Mouse (Mus musculus) adrenal gland, adult 18-20 months (tissue): Measurements from ENCODE around the gene Ncam1. TPM values are rescaled to one million over a fixed set of nuclear protein-coding genes. Genes with fewer than 3 reads are reported as not detected.

Experiments
- DNase-seq, 2 experiments: peaks; one replicate each; pipeline ENCODE4 v3.0.0; 2021 to 2022; ENCODE audit warnings: low spot score in 2 of 2
- total RNA-seq, 2 experiments: library from RNA; stranded (reverse); gene quantifications; 1 replicate in 1 of 2; 2 replicates in 1 of 2; pipeline ENCODE4 v1.2.3; 2021

Ncam1 gene
- total RNA-seq, 2 experiments from 2014 or later = 52.1 to 54.9 TPM

GRCm38 (mm10) chr9:49623934-49624505 is 174.7 kb downstream of the Ncam1 start:
- DNase-seq = no peak

- DNase-seq = no peak
Observed at GRCm38 (mm10) chr9:49622928-49623676, 175.6 kb downstream of the Ncam1 start.

- no peak for DNase-seq
Observed at GRCm38 (mm10) chr9:49621691-49622090, 177.0 kb downstream of the Ncam1 start.

DNA sequence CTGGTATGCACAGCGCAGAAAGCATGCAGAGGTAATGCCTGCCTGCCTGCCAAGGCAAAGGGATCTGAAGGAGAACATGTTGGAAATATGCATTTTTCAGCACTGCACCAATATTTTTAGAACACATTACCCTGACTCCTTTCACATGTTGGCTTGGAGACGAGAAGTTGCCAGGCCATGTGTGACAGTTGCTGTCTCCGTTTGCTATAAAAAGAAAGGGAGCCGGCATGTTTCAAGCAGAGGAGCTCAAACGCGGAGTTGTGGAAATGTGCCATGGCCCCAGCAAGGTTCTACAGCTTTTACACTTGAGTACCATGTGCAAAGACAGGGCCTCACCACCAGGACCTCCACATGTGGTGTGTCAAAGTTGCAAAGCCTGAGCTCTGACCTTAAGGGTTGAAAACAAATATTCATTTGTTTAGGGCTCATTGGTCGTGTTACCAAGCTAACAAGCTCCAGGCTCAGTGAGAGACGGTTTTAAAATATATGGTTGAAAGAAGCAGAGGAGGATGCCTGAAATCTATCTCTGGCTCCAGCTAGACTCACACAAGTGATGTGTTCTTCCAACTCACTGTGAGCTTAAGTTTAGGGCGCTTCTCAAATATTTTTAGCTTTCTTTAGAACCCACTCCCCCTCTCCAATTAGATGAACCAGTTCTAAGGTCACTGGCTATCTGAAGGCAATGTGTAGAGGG is 179.9 kb downstream of the Ncam1 start:
- DNase-seq = no peak

DNA sequence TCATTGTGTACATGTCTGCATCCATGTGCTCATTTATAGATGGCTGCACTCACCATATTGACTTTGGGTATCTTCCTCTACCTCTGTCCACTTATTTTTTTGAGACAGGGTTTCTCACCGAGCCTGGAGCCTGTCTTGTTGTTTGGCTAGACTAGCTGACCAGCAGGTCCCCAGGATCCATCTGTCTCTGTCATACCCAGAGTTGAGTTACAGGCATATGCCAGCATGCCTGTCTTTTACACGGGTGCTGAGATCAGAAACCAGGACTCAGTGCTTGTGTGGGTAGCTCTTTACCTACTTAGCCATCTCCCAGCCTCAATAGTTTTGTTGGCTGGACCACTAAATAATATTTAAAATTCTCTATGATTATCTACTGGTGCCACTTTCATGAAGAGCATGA is 180.5 kb downstream of the Ncam1 start:
- DNase-seq = no peak

- peak; percentile 24 to 37 for DNase-seq
Observed at GRCm38 (mm10) chr9:49617216-49617615, 181.5 kb downstream of the Ncam1 start.

- no peak for DNase-seq
Observed at GRCm38 (mm10) chr9:49612387-49612786, 186.3 kb downstream of the Ncam1 start.

DNA sequence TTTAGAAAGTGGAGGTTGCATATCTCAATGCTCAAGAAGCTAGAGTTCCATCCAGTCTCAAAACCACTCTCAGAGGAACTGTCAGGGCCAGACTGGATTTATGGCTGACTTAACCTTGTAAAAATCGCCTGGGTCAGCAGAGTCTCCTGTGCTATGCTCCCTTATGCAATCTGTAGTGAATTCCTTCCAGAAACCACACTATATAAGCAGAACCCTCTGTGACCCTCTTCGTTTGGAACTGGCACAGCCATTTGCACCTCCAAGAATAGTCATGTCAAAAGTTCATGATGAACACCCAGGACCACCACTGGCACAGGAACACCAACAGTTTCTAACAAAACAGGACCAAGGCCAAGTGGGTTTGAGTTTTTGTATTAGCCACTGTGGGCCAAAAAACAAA is 190.5 kb downstream of the Ncam1 start:
- DNase-seq = no peak

DNA sequence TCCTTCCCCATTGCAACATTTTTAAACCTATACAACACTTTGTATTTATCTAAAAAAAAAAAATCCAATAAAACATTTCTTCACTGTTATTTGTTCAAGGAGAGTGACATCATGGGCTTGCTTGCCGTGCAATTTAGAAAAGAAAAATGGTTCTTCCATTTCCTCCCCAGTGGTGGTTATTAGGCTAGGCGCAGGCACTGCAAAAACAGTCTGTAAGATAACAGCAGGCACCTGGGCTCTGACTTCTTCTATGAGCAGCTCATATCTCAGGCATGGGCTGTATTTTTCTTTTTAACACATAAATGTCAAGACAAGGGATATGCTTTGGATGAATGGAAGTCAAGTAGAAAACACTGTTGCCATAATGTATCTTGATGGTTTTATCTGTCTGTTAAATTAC is 192.0 kb downstream of the Ncam1 start:
- DNase-seq = no peak

- no peak for DNase-seq
Observed at GRCm38 (mm10) chr9:49606317-49606716, 192.4 kb downstream of the Ncam1 start.

DNA sequence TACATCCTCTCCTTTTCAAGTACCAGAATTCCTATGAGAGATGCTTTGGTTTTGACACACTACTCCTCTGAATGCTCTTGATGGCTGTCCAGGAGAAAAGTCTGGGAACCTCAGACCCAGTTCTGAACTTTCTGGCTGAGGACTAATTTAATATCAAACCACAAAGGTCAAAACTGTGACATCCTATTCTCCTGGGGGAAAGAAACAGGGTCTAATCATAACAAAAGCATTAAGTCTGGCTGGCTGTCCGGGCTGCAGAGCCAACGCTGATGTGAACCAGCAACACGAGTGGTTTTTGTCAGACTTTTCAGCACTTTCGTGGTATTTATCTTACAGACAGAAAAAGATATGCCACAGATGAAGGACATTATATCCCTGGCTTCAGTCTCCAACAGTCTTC is 192.9 kb downstream of the Ncam1 start:
- DNase-seq = no peak

DNA sequence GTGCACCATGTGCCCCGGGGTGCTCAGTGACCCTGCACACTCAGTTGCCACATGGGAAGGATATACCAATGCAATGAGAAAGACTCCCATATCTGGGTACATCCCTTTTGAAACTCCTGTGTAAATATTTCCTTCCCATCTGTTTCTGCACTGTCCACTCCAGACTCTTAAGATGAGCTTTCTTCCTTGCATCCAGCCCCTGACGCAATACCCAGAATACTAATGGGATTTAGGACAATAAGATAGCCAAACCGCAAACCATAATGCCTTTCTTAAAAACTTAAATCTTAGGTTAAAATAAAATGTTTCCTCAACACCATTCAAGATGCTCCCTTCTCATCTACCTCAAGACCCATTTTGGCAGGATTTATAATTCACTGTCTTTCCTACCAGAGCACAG is 193.4 kb downstream of the Ncam1 start:
- no peak for DNase-seq

DNA sequence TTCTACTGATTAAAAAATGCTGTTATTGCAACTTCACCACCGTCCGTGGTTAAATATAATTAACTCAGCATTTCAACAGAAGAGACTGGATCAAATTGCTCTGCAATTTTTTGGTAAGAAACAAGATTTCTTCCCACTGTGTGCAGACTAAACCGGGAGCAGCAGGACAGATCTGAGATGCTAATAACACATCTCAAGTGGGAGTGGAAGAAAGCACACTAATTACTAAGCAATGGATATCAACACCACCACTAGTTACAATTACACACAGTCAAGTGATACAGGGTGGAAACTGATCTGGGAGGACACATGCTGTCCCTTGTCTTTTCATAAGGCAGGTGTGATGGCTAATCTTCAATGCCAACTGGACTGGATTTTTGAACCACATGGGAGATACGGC is 197.5 kb downstream of the Ncam1 start:
- no peak for DNase-seq

- no peak for DNase-seq
Observed at GRCm38 (mm10) chr9:49595635-49596348, 202.9 kb downstream of the Ncam1 start.

DNA sequence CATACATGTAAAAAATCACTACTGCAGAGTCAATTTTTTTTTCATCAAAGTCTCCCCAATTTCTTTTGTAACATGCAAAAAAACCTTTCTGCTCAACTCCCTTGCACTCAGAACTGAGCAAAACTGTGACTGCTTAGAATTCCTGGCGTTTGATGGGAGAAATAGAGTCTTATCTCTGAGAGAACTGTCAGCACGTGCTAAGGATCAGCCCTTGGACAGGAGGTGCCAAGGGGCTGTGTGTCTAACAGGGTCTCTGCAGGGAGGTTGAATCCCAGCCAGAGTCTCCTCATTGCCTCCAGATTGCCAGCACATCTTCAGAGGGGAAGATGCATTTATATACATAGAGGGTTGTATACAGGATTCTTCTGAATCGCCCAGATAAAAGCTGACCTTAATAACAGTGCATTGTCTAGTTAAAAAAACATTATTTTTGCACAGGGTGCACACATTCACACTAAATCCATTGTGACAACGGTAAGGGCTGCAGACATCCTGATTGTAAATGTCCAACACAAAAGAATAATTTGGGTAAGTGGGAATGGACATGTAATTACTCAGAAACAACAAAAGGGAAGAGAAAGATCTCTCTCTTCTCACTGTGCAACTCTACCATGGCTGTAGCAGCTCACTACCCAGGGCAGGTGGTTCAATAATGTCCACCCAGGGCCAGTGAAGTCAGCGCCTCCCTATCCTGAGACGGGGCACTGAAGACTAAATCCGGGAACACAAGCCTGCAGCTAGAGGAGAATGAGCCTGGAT is 203.7 kb downstream of the Ncam1 start:
- DNase-seq = no peak

- DNase-seq = no peak
Observed at GRCm38 (mm10) chr9:49593951-49594536, 204.7 kb downstream of the Ncam1 start.

DNA sequence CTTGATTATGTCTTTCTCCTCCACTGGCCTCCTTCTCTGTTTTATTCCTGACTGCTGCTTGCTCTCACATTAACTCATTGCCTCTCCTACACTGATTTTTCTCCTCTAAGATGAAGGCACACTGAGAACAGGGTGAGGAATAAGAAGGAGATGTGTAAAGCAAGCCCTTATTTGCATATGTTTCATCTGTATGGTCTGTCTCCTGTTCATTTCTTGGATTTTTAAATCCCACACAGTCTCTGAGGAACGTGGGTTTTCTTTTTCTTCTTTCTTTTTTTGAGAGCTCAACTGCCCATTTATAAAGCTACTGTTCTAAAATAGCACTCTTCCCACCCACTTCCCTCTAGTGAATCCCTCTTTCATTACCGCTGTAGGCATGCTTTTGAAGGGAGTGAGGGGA is 206.7 kb downstream of the Ncam1 start:
- DNase-seq = no peak

DNA sequence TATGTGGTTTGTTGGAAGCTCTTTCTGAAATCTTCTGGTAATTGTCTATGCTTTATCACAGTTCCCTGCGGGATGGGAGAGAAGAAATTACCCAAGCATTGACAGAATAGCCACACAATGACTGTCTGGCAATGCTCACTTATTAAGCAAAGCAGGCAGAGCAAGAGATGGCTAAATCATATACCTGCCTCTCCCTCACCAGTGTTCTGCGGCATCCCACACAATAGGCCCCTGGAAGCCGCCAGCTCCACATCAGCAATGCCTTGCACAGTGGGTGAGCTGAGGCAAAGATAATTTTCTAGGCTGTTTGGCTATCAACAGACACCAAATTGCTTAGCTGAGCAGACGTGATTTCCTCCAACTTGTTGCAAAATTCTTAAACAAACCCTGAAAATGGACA is 208.5 kb downstream of the Ncam1 start:
- DNase-seq = no peak

DNA sequence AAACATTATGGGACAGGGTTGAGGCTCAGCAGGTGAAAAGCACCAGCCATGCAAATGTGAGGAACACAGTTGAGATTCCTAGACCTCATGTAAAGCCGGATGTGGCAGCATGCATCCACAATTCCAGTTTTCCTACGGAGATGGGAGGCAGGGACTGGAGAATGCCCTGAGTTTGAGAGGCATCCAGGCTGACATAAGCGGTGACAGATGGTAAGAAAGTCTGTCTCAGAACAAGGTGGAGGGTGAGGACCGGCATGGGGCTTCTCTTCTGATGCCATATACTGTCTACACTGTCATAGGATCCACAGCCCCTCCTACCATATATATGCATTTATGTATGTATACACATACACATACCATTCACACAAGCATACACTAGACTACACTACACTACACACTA is 221.6 kb downstream of the Ncam1 start:
- no peak for DNase-seq

DNA sequence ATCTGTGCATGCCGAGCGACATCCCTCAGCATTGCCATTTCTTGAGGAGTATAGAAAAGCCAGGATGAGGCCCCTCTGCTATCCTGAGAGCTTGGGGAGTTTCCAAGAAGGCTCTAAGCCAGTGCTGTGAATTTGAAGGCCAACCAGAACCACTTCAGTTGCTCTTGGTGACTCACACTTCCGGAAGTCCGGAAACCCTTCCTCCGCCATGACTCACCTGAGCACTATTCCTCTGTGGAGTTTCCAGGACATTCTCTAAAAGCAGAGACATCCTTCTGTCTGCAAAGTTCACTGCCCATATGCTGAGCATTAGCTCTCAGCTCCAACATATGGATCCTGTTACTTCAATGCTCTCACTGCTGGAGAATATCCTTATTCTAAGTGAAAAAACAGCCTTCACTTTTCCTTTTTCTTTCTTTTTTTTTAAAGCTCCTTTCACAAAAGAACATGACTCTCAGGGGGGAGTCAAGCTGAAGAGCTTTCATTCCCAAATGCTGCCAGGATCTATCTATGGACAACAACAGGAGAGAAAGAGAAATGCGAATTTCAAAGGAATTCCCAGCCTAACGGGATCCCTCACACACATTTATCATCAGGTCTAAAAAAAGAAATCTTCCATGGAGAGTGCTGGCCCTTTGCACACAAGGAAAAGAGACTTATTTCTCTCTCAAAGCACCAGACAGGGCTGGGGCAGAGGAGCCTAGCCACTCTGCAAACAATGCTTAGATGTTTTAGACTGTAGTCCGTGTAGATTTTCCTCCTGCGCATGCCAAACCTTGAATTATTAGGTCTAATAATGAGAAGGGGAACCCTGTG is 226.8 kb downstream of the Ncam1 start:
- no peak for DNase-seq
